Mouse (Mus musculus): Measurements from ENCODE around the gene Actr1b. TPM values are rescaled to one million over a fixed set of nuclear protein-coding genes. Genes with fewer than 3 reads are reported as not detected.

Actr1b gene
- polyA plus RNA-seq, 1 experiment from 2014 or later, result 91.3 TPM

DNA sequence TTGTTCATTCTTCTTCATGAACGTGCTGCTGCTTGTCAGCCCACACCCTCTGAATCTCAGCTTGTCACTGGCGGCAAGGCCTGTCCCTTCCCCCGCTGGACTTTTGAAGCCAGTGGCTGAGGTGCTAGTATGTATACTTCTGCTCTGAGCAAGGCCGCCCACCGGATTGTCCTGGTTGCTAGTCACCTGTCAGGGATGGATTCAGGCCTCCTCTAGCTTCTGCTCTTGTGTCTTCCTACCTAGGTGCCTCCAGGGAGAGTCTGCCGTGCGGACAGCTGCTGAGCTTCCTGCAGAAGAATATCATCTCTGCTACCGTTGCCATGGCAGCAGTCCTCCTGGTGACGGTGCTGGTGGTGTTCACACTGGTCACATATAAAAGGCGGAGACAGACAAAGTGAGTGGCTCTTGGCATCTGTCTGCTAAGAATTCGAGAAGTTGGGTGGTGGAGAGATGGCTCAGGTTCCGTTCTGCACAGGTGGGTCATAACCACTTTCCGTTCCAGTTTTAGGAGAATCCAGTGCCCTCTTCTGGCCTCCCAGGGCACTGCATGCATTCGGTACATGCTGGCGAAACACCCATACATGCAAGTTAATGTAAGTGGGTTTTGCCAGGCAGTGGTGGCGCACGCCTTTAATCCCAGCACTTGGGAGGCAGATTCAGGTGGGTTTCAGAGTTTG, 30.2 kb upstream of the Actr1b start:
- no peak for ATAC-seq (ENCODE audit: insufficient number of reproducible peaks, insufficient read depth, low FRiP score, low read depth)
- H3K9me3 ChIP-seq (ENCODE audit: control insufficient read depth, low read depth, low read length), result no peaks in the 10 kb centered on the region
- no peak overlapping the region for H3K9ac ChIP-seq (replicated peaks; ENCODE audit: low read depth, low read length)
- H3K4me1 ChIP-seq (ENCODE audit: control insufficient read depth, insufficient read depth, low read length), result no peaks in the 10 kb centered on the region
- H3K27me3 ChIP-seq (ENCODE audit: control insufficient read depth, insufficient read depth, low read length), result no peaks in the 10 kb centered on the region
- H3K36me3 ChIP-seq (ENCODE audit: control insufficient read depth, insufficient read depth, low read length), result no peaks in the 10 kb centered on the region
- 25% methylated on average over 17 of the region's 17 CpGs for WGBS
- H3K4me2 ChIP-seq (replicated peaks; ENCODE audit: low read depth, low read length), result peak overlapping the region; percentile 33
- H3K27ac ChIP-seq (ENCODE audit: low read length), result no peak overlapping the region
- H3K4me3 ChIP-seq (ENCODE audit: low read depth, low read length), result 0 out of 2 replicates have a peak overlapping the region, but pooled peaks have one; percentile 2

DNA sequence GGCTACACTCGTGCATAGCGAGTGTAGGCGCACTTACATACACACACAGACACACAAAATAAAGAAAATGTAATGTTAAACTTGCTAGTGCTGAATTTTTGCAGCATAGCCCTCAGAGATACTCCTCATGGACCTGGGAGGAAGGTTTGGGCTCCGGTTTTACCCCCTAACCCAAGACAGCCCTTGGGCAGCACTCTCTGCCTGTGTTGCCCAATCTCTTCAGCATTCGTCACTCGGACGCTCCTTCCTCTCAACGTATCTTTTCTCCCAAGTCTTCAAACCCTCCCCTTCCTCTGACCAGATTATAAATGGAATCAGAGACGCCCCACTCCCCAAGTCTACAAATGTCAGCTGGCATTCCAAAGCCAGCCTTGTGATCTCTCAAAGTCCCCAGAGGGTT, 28.8 kb upstream of the Actr1b start:
- 72% methylated on average over 9 of the region's 9 CpGs for WGBS
- Histone ChIP-seq H3K4me1 (ENCODE audit: control insufficient read depth, insufficient read depth, low read length) (no peaks in the 10 kb centered on the region), H3K9ac (replicated peaks; ENCODE audit: low read depth, low read length) (no peak overlapping the region), H3K27ac (ENCODE audit: low read length) (no peak overlapping the region), H3K4me3 (ENCODE audit: low read depth, low read length) (no peak overlapping the region), H3K4me2 (replicated peaks; ENCODE audit: low read depth, low read length) (no peak overlapping the region), H3K36me3 (ENCODE audit: control insufficient read depth, insufficient read depth, low read length) (no peaks in the 10 kb centered on the region), H3K27me3 (ENCODE audit: control insufficient read depth, insufficient read depth, low read length) (no peaks in the 10 kb centered on the region), H3K9me3 (ENCODE audit: control insufficient read depth, low read depth, low read length) (no peaks in the 10 kb centered on the region)
- no peak for ATAC-seq (ENCODE audit: insufficient number of reproducible peaks, insufficient read depth, low FRiP score, low read depth)

DNA sequence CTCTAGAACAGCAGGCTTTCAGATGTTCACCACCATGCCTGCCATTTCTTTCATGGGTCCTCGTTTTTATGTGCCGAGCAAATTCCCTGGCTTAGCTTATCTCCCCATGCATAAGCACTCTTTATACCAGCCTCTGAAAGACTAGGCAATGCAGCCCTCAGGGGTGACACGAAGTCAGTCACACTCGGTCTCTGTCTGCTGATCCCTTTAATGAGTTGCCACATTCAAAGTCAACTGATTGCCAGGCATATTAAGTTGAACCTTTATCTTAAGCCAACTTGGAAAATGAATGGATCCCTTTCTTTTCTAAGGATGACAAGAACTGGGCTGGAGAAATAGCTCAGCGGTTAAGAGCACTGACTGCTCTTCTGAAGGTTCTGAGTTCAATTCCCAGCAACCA, 25.0 kb upstream of the Actr1b start:
- Histone ChIP-seq H3K9ac (replicated peaks; ENCODE audit: low read depth, low read length) (no peak overlapping the region), H3K27me3 (ENCODE audit: control insufficient read depth, insufficient read depth, low read length) (no peaks in the 10 kb centered on the region), H3K27ac (ENCODE audit: low read length) (no peak overlapping the region), H3K4me2 (replicated peaks; ENCODE audit: low read depth, low read length) (no peak overlapping the region), H3K9me3 (ENCODE audit: control insufficient read depth, low read depth, low read length) (no peaks in the 10 kb centered on the region), H3K4me3 (ENCODE audit: low read depth, low read length) (no peak overlapping the region), H3K4me1 (ENCODE audit: control insufficient read depth, insufficient read depth, low read length) (no peaks in the 10 kb centered on the region), H3K36me3 (ENCODE audit: control insufficient read depth, insufficient read depth, low read length) (no peaks in the 10 kb centered on the region)
- 78% methylated on average over 5 of the region's 5 CpGs for WGBS
- ATAC-seq (ENCODE audit: insufficient number of reproducible peaks, insufficient read depth, low FRiP score, low read depth), result no peak

DNA sequence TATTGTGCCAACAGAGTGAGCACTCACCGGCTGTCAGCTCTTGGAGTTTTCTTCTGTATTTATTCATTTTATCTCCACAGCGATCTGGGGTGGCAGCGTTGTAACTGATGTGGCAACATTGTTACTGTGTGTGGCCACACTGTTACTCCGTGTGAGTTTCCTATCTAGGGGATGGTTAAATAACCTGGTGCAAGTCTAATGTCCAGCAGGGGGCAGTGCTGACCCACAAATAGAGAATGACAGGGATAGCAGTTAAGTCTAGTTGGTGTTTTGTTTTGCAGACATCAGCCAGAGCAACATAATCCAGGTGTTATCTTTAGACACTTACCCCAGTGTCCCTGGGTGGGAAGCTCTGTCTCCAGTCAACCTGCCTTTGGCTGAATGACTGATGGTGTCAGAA, 23.1 kb upstream of the Actr1b start:
- ATAC-seq (ENCODE audit: insufficient number of reproducible peaks, insufficient read depth, low FRiP score, low read depth), result no peak
- WGBS, result 12% methylated on average over 4 of the region's 4 CpGs

DNA sequence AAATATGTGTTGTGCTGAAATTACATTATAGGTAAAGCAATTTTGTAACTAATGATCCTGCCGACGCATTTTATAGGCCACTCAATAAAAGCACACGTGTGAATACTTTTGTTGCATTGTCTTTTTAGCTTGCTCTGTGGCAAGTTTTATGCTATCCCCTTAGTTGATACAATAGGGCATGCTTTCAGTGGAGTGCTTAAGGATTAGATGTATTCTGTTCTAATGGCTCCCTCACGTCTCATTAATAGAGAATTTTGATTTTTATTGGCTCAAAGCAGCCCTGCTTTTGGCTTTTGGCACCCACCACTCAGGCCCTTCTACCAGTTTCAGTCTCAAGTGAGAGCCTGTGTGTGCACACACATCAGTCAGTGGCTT, 9.8 kb upstream of the Actr1b start:
- no peak for ATAC-seq (ENCODE audit: insufficient number of reproducible peaks, insufficient read depth, low FRiP score, low read depth)
- H3K27ac ChIP-seq (ENCODE audit: low read length), result no peak overlapping the region
- WGBS, result 69% methylated on average over 4 of the region's 4 CpGs

More for the DNA sequence above, 23.1 kb upstream of the Actr1b start:
- Histone ChIP-seq H3K36me3 (ENCODE audit: control insufficient read depth, insufficient read depth, low read length) (no peaks in the 10 kb centered on the region), H3K9ac (replicated peaks; ENCODE audit: low read depth, low read length) (no peak overlapping the region), H3K4me2 (replicated peaks; ENCODE audit: low read depth, low read length) (no peak overlapping the region), H3K27ac (ENCODE audit: low read length) (no peak overlapping the region), H3K27me3 (ENCODE audit: control insufficient read depth, insufficient read depth, low read length) (no peaks in the 10 kb centered on the region), H3K4me3 (ENCODE audit: low read depth, low read length) (no peak overlapping the region), H3K9me3 (ENCODE audit: control insufficient read depth, low read depth, low read length) (no peaks in the 10 kb centered on the region), H3K4me1 (ENCODE audit: control insufficient read depth, insufficient read depth, low read length) (no peaks in the 10 kb centered on the region)

DNA sequence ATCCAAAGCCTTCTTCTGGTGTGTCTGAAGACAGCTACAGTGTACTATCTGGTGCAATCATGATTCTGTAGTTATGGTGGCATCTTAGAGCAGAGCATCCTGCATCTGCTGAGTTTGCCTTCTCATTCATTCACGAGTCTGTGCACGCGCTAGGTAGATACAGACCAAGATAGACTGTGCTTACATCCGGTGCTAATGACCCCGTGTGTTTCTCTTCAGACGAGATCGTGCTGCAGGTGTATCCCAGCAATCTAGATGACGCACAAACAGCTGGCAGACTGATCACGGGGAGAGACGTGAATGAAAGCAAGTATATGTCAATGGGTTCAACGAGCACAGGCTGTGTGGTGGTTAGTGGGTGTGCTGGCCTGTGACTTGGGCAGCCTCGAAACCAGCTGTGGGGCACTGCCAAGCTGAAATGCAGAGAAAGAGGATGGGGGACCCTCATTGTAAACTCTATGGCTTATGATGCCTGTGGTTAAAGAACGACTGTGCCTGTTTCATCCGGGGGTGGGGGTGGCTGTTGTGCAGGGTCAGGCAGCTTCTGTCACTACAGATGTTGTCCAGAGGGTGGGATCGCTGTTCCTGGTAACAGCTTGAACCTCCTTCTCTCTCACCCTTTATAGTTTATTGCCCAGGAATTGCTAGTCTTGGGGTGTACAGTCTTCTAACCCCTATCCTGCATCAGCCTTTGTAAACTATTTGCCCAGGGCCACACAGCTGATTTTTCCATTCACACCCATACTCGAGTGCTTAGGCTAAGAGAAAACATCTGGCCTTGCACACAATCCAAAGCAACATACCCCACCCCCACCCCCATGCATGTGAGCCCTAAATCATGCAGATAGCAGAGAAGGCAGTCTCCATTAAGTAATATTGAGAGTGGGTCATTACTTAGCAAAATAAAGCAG, 9.2 kb upstream of the Actr1b start:
- Histone ChIP-seq H3K36me3 (ENCODE audit: control insufficient read depth, insufficient read depth, low read length) (no peaks in the 10 kb centered on the region), H3K4me1 (ENCODE audit: control insufficient read depth, insufficient read depth, low read length) (0 out of 2 replicates have a peak, but pooled peaks cover 5% of the 10 kb centered on the region), H3K9ac (replicated peaks; ENCODE audit: low read depth, low read length) (no peak overlapping the region), H3K4me2 (replicated peaks; ENCODE audit: low read depth, low read length) (no peak overlapping the region), H3K4me3 (ENCODE audit: low read depth, low read length) (no peak overlapping the region), H3K27me3 (ENCODE audit: control insufficient read depth, insufficient read depth, low read length) (no peaks in the 10 kb centered on the region), H3K27ac (ENCODE audit: low read length) (no peak overlapping the region), H3K9me3 (ENCODE audit: control insufficient read depth, low read depth, low read length) (no peaks in the 10 kb centered on the region)
- WGBS, result 60% methylated on average over 16 of the region's 16 CpGs
- ATAC-seq (ENCODE audit: insufficient number of reproducible peaks, insufficient read depth, low FRiP score, low read depth), result no peak

More for the DNA sequence above, 9.8 kb upstream of the Actr1b start:
- Histone ChIP-seq H3K4me2 (replicated peaks; ENCODE audit: low read depth, low read length) (no peak overlapping the region), H3K9me3 (ENCODE audit: control insufficient read depth, low read depth, low read length) (no peaks in the 10 kb centered on the region), H3K27me3 (ENCODE audit: control insufficient read depth, insufficient read depth, low read length) (no peaks in the 10 kb centered on the region), H3K4me1 (ENCODE audit: control insufficient read depth, insufficient read depth, low read length) (0 out of 2 replicates have a peak, but pooled peaks cover 5% of the 10 kb centered on the region), H3K36me3 (ENCODE audit: control insufficient read depth, insufficient read depth, low read length) (no peaks in the 10 kb centered on the region), H3K4me3 (ENCODE audit: low read depth, low read length) (no peak overlapping the region), H3K9ac (replicated peaks; ENCODE audit: low read depth, low read length) (no peak overlapping the region)

DNA sequence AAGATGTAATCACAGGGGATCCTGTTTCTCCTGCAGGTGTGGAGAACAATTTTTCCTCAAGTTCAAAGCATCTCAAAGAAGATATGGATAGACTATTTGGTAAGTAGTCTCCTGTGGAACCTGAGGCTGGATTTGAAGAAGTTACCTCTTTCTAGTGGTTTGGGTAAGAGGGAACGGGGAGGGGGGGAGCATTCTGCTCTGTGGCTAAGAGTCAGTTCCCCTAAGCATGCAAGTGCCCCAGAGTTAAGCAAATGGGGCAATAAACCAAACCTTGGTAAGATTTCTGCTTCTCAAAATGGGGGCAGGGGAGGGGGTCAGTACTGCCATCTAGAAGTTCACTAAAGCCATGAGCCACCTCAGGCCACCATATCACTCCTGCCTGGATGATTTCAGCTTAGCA, 4.6 kb upstream of the Actr1b start:
- WGBS, result 79% methylated on average over 1 of the region's 1 CpGs
- Histone ChIP-seq H3K4me2 (replicated peaks; ENCODE audit: low read depth, low read length) (no peak overlapping the region), H3K27me3 (ENCODE audit: control insufficient read depth, insufficient read depth, low read length) (no peaks in the 10 kb centered on the region), H3K4me1 (ENCODE audit: control insufficient read depth, insufficient read depth, low read length) (0 out of 2 replicates have a peak, but pooled peaks cover 3% of the 10 kb centered on the region), H3K4me3 (ENCODE audit: low read depth, low read length) (no peak overlapping the region), H3K9ac (replicated peaks; ENCODE audit: low read depth, low read length) (no peak overlapping the region), H3K36me3 (ENCODE audit: control insufficient read depth, insufficient read depth, low read length) (no peaks in the 10 kb centered on the region), H3K9me3 (ENCODE audit: control insufficient read depth, low read depth, low read length) (no peaks in the 10 kb centered on the region), H3K27ac (ENCODE audit: low read length) (no peak overlapping the region)
- no peak for ATAC-seq (ENCODE audit: insufficient number of reproducible peaks, insufficient read depth, low FRiP score, low read depth)

DNA sequence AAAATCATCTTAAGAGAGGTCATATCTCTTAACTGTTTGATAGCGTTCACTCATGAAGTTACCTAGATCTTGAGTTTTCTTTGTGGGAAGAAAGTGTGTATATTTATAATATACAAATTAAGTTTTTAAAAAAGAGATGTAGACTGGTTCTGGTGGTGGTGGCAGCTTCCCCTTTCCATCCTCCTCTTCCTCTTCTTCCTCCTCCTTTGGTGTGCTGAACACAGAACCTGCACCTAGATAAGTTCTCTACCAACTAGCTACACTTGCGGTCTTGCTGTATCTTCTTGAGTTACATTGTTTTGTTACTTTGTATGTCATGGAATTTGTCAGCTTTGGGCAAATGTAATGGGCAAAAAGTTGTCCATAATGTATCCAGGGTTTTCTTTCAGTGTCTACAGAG, 3.1 kb downstream of the Actr1b start:
- WGBS, result 96% methylated on average over 2 of the region's 2 CpGs
- Histone ChIP-seq H3K9me3 (ENCODE audit: control insufficient read depth, low read depth, low read length) (no peaks in the 10 kb centered on the region), H3K4me1 (ENCODE audit: control insufficient read depth, insufficient read depth, low read length) (peaks cover 11% of the 10 kb centered on the region), H3K27ac (ENCODE audit: low read length) (no peak overlapping the region), H3K27me3 (ENCODE audit: control insufficient read depth, insufficient read depth, low read length) (no peaks in the 10 kb centered on the region), H3K4me3 (ENCODE audit: low read depth, low read length) (no peak overlapping the region), H3K4me2 (replicated peaks; ENCODE audit: low read depth, low read length) (no peak overlapping the region), H3K9ac (replicated peaks; ENCODE audit: low read depth, low read length) (no peak overlapping the region), H3K36me3 (ENCODE audit: control insufficient read depth, insufficient read depth, low read length) (peaks cover 7% of the 10 kb centered on the region; the same call in 1 of the 2 replicates)
- no peak for ATAC-seq (ENCODE audit: insufficient number of reproducible peaks, insufficient read depth, low FRiP score, low read depth)
